ENCODE assay signal across 8 mouse cellular contexts in the genomic region with DNA sequence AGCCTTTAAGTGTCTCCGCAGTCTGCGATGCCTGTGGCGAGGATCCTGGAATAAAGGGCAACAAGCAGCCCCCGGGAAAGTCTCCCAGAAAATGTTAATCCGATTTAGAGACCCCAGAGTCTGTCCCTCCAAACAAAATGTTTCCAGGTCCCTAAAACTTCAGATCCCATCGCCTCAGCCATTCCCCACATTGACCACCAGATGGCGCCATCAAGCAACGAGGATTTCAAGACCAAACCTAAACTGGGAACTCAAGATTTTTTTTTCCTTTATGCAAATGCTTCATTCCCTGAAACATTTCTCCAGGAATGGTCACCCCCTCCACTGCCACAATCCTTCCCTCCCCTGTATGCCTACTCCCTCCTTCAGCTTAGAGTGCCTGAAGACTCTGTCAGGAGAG. TPM values are rescaled to one million over a fixed set of nuclear protein-coding genes. Genes with fewer than 3 reads are reported as not detected.
DNase-seq lines count a peak whose midpoint lies in the region; ATAC-seq and TF ChIP-seq lines count a peak whose summit lies in the region.

A gene (plus strand): TSS at position 269 of the 400 bp plus-strand sequence.

- TF ChIP-seq CTCF in spleen, adult 2 months (IDR thresholded peaks at IDR 0.05; ENCODE audit: extremely low read depth, insufficient read depth, insufficient read length, insufficient replicate concordance), result peak; percentile 67; the same call in 1 of the 2 replicates

- no peak for TF ChIP-seq POLR2A in spleen, adult 2 months (IDR thresholded peaks at IDR 0.05; ENCODE audit: low read depth, low read length)

- no peak within 1 kb of the TSS for H3K4me3 ChIP-seq in forebrain, embryonic 11.5 days (ENCODE audit: low read depth, low read length)
- no peak within 1 kb of the TSS for H3K4me3 ChIP-seq in forebrain, embryonic 15.5 days
- no peak within 1 kb of the TSS for H3K4me3 ChIP-seq in hindbrain, embryonic 11.5 days (ENCODE audit: low read depth, low read length)
- H3K4me3 ChIP-seq in spleen, adult 2 months (ENCODE audit: extremely low read depth, insufficient read depth, insufficient read length), result no peak within 1 kb of the TSS

- H3K4me1 ChIP-seq in forebrain, embryonic 11.5 days (replicated peaks; ENCODE audit: control insufficient read depth, insufficient read depth, low read length), result no peaks in the 10 kb centered on the region
- no peaks in the 10 kb centered on the region for H3K4me1 ChIP-seq in forebrain, embryonic 15.5 days
- H3K4me1 ChIP-seq in hindbrain, embryonic 11.5 days (replicated peaks; ENCODE audit: control insufficient read depth, insufficient read depth, low read length), result no peaks in the 10 kb centered on the region
- H3K4me1 ChIP-seq in spleen, adult 2 months (ENCODE audit: control insufficient read depth, insufficient read depth, insufficient read length), result no peaks in the 10 kb centered on the region

- DNase-seq in forebrain, embryonic 11.5 days (ENCODE audit: low spot score), result peak; percentile 74
- DNase-seq in c-Kit-positive CD71-negative TER-119-negative erythroid progenitor cells, embryonic 14.5 days (ENCODE audit: low read depth), result peak; percentile 62
- peak; percentile 82 for DNase-seq in hindbrain, embryonic 11.5 days (ENCODE audit: low spot score)
- peak; percentile 32 to 55 for DNase-seq in layer of hippocampus, postnatal 36 days
- peak; percentile 85 for DNase-seq in mesoderm, embryonic 11.5 days (ENCODE audit: low read depth, low spot score)
- peak; percentile 15 to 31 for DNase-seq in spleen, adult 2 months (ENCODE audit: low read depth in 1 of 2, low spot score in 2 of 2)

- no peaks in the 10 kb centered on the region for H3K36me3 ChIP-seq in forebrain, embryonic 11.5 days (ENCODE audit: control insufficient read depth, insufficient read depth, low read length)
- no peaks in the 10 kb centered on the region for H3K36me3 ChIP-seq in forebrain, embryonic 15.5 days
- H3K36me3 ChIP-seq in hindbrain, embryonic 11.5 days (ENCODE audit: control insufficient read depth, insufficient read depth, low read length), result no peaks in the 10 kb centered on the region
- H3K36me3 ChIP-seq in spleen, adult 2 months (ENCODE audit: control insufficient read depth, insufficient read depth, low read length), result no peaks in the 10 kb centered on the region

- no peak within 1 kb of the TSS for H3K9ac ChIP-seq in forebrain, embryonic 11.5 days (ENCODE audit: low read length)
- no peak within 1 kb of the TSS for H3K9ac ChIP-seq in forebrain, embryonic 15.5 days (replicated peaks)
- no peak within 1 kb of the TSS for H3K9ac ChIP-seq in hindbrain, embryonic 11.5 days (ENCODE audit: low read depth, low read length)

- under 1% methylated on average over 8 of the region's 8 CpGs for WGBS in forebrain, embryonic 11.5 days
- 1% methylated on average over 8 of the region's 8 CpGs for WGBS in forebrain, embryonic 15.5 days
- 5% methylated on average over 8 of the region's 8 CpGs for WGBS in hindbrain, embryonic 11.5 days
- 5% methylated on average over 8 of the region's 8 CpGs for WGBS in spleen, adult 2 months

- no peak within 1 kb of the TSS for H3K4me2 ChIP-seq in forebrain, embryonic 11.5 days (ENCODE audit: low read depth, low read length, severe bottlenecking)
- no peak within 1 kb of the TSS for H3K4me2 ChIP-seq in forebrain, embryonic 15.5 days (replicated peaks)
- no peak within 1 kb of the TSS for H3K4me2 ChIP-seq in hindbrain, embryonic 11.5 days (replicated peaks; ENCODE audit: low read depth, low read length)

- no peaks in the 10 kb centered on the region for H3K27me3 ChIP-seq in forebrain, embryonic 11.5 days (ENCODE audit: control insufficient read depth, insufficient read depth, low read length)
- H3K27me3 ChIP-seq in forebrain, embryonic 15.5 days, result no peaks in the 10 kb centered on the region
- H3K27me3 ChIP-seq in hindbrain, embryonic 11.5 days (ENCODE audit: control insufficient read depth, insufficient read depth, low read length), result no peaks in the 10 kb centered on the region
- H3K27me3 ChIP-seq in spleen, adult 2 months (ENCODE audit: control insufficient read depth, insufficient read depth, low read length), result no peaks in the 10 kb centered on the region

- no peak within 1 kb of the TSS for H3K27ac ChIP-seq in forebrain, embryonic 11.5 days (ENCODE audit: low read depth, low read length)
- H3K27ac ChIP-seq in forebrain, embryonic 15.5 days (replicated peaks), result no peak within 1 kb of the TSS
- H3K27ac ChIP-seq in hindbrain, embryonic 11.5 days (ENCODE audit: low read depth, low read length), result no peak within 1 kb of the TSS
- H3K27ac ChIP-seq in spleen, adult 2 months (ENCODE audit: insufficient read depth, low read length), result no peak within 1 kb of the TSS

- ATAC-seq in forebrain, embryonic 11.5 days (replicated peaks; ENCODE audit: low FRiP score), result no peak
- no peak for ATAC-seq in forebrain, embryonic 15.5 days (replicated peaks)
- ATAC-seq in frontal cortex, adult (ENCODE audit: low TSS enrichment), result peak; percentile 52; the same call in 1 of the 2 replicates
- no peak for ATAC-seq in hindbrain, embryonic 11.5 days (ENCODE audit: low FRiP score)

- H3K9me3 ChIP-seq in forebrain, embryonic 11.5 days (ENCODE audit: control insufficient read depth, low read length), result no peaks in the 10 kb centered on the region
- H3K9me3 ChIP-seq in forebrain, embryonic 15.5 days, result no peaks in the 10 kb centered on the region
- H3K9me3 ChIP-seq in hindbrain, embryonic 11.5 days (ENCODE audit: control insufficient read depth, low read length), result no peaks in the 10 kb centered on the region

RNA-seq across cellular contexts. Expression of the gene that starts here (rescaled TPM):
- not detected in 2 replicates for polyA plus RNA-seq in forebrain, embryonic 11.5 days (2014; fragmentation: Nextera tagmentation; extraction: Ambion mirVana)
- 0.08 TPM in 1 of 2 replicates, not detected in the other for polyA plus RNA-seq in forebrain, embryonic 15.5 days (2015; fragmentation: Nextera tagmentation; extraction: Ambion mirVana)
- not detected in 2 replicates for polyA plus RNA-seq in hindbrain, embryonic 11.5 days (2014; fragmentation: Nextera tagmentation; extraction: Ambion mirVana)
- total RNA-seq in layer of hippocampus, postnatal 36 days (2021), result under 1 TPM; 0.15 to 0.18 TPM
- polyA plus RNA-seq in spleen, adult 2 months (2012; rRNA removed), result 0.05 TPM in 1 of 2 replicates, not detected in the other

Comparison
In these comparisons a context has a peak if more than half of its experiments do, and no peak if none do; other contexts are left out.
1. Peak in DNase-seq in forebrain, embryonic 11.5 days; RNA of the gene not detected or under 1 TPM.
2. Peak in DNase-seq in hindbrain, embryonic 11.5 days; RNA of the gene not detected or under 1 TPM.
3. Peak in DNase-seq in layer of hippocampus, postnatal 36 days; RNA of the gene not detected or under 1 TPM.
4. Peak in DNase-seq in spleen, adult 2 months; RNA of the gene not detected or under 1 TPM.
5. DNase-seq: peak in every context shown above with its lines; median percentile 85 in mesoderm, embryonic 11.5 days; 82 in hindbrain, embryonic 11.5 days; 74 in forebrain, embryonic 11.5 days; 62 in c-Kit-positive CD71-negative TER-119-negative erythroid progenitor cells, embryonic 14.5 days; 44 in layer of hippocampus, postnatal 36 days; 23 in spleen, adult 2 months.